Mouse (Mus musculus): Measurements from ENCODE around the gene Tenm4.
"Not testable (repeated sequence)": the region's sequence is repeated elsewhere in the genome, so short reads cannot be mapped to it uniquely, and the experiment has no call there.

The Tenm4 gene

GRCm38 (mm10) chr7:96914031-96914430, 743.0 kb downstream of the Tenm4 start:
- DNase-seq (ENCODE audit: extremely low spot score, low read depth, low spot score) = peak; percentile 77

- peak; percentile 85 for DNase-seq (ENCODE audit: extremely low spot score, low read depth, low spot score)
Observed at GRCm38 (mm10) chr7:96915452-96916105, 744.5 kb downstream of the Tenm4 start.

- DNase-seq (ENCODE audit: extremely low spot score, low read depth, low spot score) = no peak
Observed at GRCm38 (mm10) chr7:96920447-96921095, 749.5 kb downstream of the Tenm4 start.

- DNase-seq (ENCODE audit: extremely low spot score, low read depth, low spot score) = no peak
Observed at GRCm38 (mm10) chr7:96922927-96923326, 751.9 kb downstream of the Tenm4 start.

GRCm38 (mm10) chr7:96943715-96944377, 772.8 kb downstream of the Tenm4 start:
- DNase-seq (ENCODE audit: extremely low spot score, low read depth, low spot score) = no peak

GRCm38 (mm10) chr7:96946501-96946900, 775.5 kb downstream of the Tenm4 start:
- DNase-seq (ENCODE audit: extremely low spot score, low read depth, low spot score) = not testable (repeated sequence)

- peak; percentile 95 for DNase-seq (ENCODE audit: extremely low spot score, low read depth, low spot score)
Observed at GRCm38 (mm10) chr7:96951281-96952051, 780.4 kb downstream of the Tenm4 start, which contains the start of gene Nars2. TSS of gene Nars2 (plus strand) at chr7:96951505.

- no peak for DNase-seq (ENCODE audit: extremely low spot score, low read depth, low spot score)
Observed at GRCm38 (mm10) chr7:96952094-96952493, 781.0 kb downstream of the Tenm4 start.

- DNase-seq (ENCODE audit: extremely low spot score, low read depth, low spot score) = no peak
Observed at GRCm38 (mm10) chr7:96959168-96959567, 788.1 kb downstream of the Tenm4 start.

Data from hindlimb bud, embryonic 11.5 days (tissue).